Mouse (Mus musculus) C2C12 (cell line): ENCODE measurements around the gene Mogat1. TPM values are rescaled to one million over a fixed set of nuclear protein-coding genes. Genes with fewer than 3 reads are reported as not detected.

Experiments used
- H3K27me3 ChIP-seq: one replicate; pipeline ENCODE4 v1.6.1; 2011; ENCODE audit not compliant: control insufficient read depth, insufficient read depth, insufficient read length
- H3K36me3 ChIP-seq: one replicate; pipeline ENCODE4 v1.6.1; 2011; ENCODE audit not compliant: control insufficient read depth, insufficient read depth
- H3K4me3 ChIP-seq: one replicate; pipeline ENCODE4 v1.5.1; 2011; ENCODE audit warnings: mild to moderate bottlenecking, control low read depth; ENCODE audit not compliant: poor library complexity, insufficient read depth, severe bottlenecking
- H3K79me2 ChIP-seq: one replicate; pipeline ENCODE4 v1.6.1; 2011; ENCODE audit not compliant: control insufficient read depth, insufficient read depth
- H3K79me3 ChIP-seq: one replicate; pipeline ENCODE4 v1.6.1; 2011; ENCODE audit warnings: low read depth, control low read depth
- H3ac ChIP-seq: one replicate; pipeline ENCODE3; 2011; ENCODE audit warnings: low read depth; ENCODE audit not compliant: control insufficient read depth, insufficient read length
- CEBPB ChIP-seq: IDR thresholded peaks from one replicate; pipeline ENCODE4 v1.6.1; 2011; ENCODE audit warnings: low read depth, mild to moderate bottlenecking, control low read depth, moderate library complexity
- CTCF ChIP-seq: IDR thresholded peaks from one replicate; pipeline ENCODE4 v1.5.1; 2011; ENCODE audit not compliant: control insufficient read depth, insufficient read depth, insufficient read length
- FOSL1 ChIP-seq: IDR thresholded peaks from one replicate; pipeline ENCODE4 v1.8.0; 2011; ENCODE audit warnings: mild to moderate bottlenecking, low read length; ENCODE audit not compliant: poor library complexity, insufficient read depth, severe bottlenecking
- MAX ChIP-seq: IDR thresholded peaks from one replicate; pipeline ENCODE4 v1.6.1; 2011; ENCODE audit warnings: mild to moderate bottlenecking, control low read depth
- MYOD1 ChIP-seq: IDR thresholded peaks from one replicate; pipeline ENCODE4 v1.6.1; 2011; ENCODE audit warnings: low read depth; ENCODE audit not compliant: control insufficient read depth, insufficient read length
- MYOG ChIP-seq: IDR thresholded peaks from one replicate; pipeline ENCODE4 v1.6.1; 2011; ENCODE audit not compliant: control insufficient read depth, insufficient read length; ENCODE audit errors: extremely low read depth
- USF1 ChIP-seq: IDR thresholded peaks from one replicate; pipeline ENCODE4 v1.6.1; 2011; ENCODE audit warnings: low read depth, mild to moderate bottlenecking, control low read depth, moderate library complexity
- polyA plus RNA-seq: library from polyadenylated mRNA; unstranded; fragments of >200 nt; fragmentation: generic; extraction: Trizol; gene quantifications from one replicate; pipeline ENCODE4 v1.2.1, GENCODE M21; 2012; ENCODE audit warnings: missing spikeins

Mogat1 gene
- polyA plus RNA-seq, 1 experiment, result not detected

- TF ChIP-seq CTCF, result no peak
- no peak for TF ChIP-seq MAX
- TF ChIP-seq CEBPB, result no peak
- no peak for TF ChIP-seq MYOG
- no peak for TF ChIP-seq USF1
- TF ChIP-seq FOSL1, result no peak
- H3ac ChIP-seq, result no peak overlapping the region
- no peaks in the 10 kb centered on the region for H3K79me3 ChIP-seq
- H3K79me2 ChIP-seq, result no peaks in the 10 kb centered on the region
- H3K4me3 ChIP-seq, result no peak overlapping the region
- H3K27me3 ChIP-seq, result no peaks in the 10 kb centered on the region
- H3K36me3 ChIP-seq, result no peaks in the 10 kb centered on the region
Measured at GRCm38 (mm10) chr1:78546258-78546657, 35.5 kb downstream of the Mogat1 start.

DNA sequence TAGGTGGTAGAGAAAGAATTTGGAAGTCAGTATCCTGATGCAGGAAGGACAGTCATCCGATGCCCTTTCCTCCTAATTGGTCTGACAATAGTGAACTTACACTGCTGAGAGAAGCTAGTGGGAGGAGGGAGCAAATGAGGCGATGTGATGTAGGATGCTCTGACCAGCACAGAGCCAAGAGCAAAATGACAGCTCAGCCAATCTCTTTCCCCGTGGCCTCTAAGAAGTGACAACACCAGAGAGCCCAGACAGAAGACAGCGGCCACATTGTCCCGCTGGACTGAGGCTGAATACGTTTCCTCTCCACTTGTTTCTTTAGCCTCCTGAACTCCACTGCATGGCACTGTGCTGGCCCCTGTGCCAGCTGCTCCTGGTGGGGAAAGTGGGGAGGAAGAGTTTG, 38.2 kb downstream of the Mogat1 start:
- TF ChIP-seq CTCF (no peak), MYOD1 (no peak), USF1 (no peak), MYOG (no peak), CEBPB (no peak), MAX (no peak), FOSL1 (no peak)
- Histone ChIP-seq H3K27me3 (no peaks in the 10 kb centered on the region), H3K79me3 (no peaks in the 10 kb centered on the region), H3K36me3 (no peaks in the 10 kb centered on the region), H3ac (no peak overlapping the region), H3K4me3 (no peak overlapping the region), H3K79me2 (no peaks in the 10 kb centered on the region)

GRCm38 (mm10) chr1:78554012-78554666, 43.3 kb downstream of the Mogat1 start:
- Histone ChIP-seq H3K27me3 (no peaks in the 10 kb centered on the region), H3K79me2 (no peaks in the 10 kb centered on the region), H3K36me3 (no peaks in the 10 kb centered on the region), H3ac (no peak overlapping the region), H3K4me3 (no peak overlapping the region), H3K79me3 (no peaks in the 10 kb centered on the region)
- TF ChIP-seq MYOD1, result no peak

- Histone ChIP-seq H3K79me2 (no peaks in the 10 kb centered on the region), H3ac (no peak overlapping the region), H3K36me3 (no peaks in the 10 kb centered on the region), H3K27me3 (no peaks in the 10 kb centered on the region), H3K79me3 (no peaks in the 10 kb centered on the region), H3K4me3 (no peak overlapping the region)
- TF ChIP-seq FOSL1 (no peak), CEBPB (no peak), MAX (no peak), CTCF (no peak), MYOD1 (no peak), USF1 (no peak), MYOG (no peak)
Measured at GRCm38 (mm10) chr1:78566963-78567362, 56.2 kb downstream of the Mogat1 start.

DNA sequence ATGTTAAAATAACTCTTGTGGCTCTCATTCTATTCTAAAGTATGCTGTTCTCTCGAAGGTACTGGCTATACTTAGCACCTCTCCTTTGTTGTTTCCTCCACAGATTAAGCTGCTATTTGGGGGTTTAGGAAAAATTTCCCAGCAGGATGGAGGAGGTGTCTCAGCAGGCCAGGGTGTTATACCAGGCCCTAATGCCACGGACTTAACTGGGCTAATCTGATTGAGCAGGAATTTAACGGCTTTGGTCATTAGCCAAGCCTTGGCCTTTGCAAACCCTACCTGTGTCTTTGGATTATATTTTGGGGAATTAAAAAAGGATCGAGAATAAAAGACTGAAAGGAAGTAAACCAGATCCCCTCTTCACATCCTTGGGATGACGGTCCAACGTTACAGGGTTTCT, 56.6 kb downstream of the Mogat1 start:
- Histone ChIP-seq H3K79me2 (no peaks in the 10 kb centered on the region), H3K4me3 (no peak overlapping the region), H3K36me3 (no peaks in the 10 kb centered on the region), H3K27me3 (no peaks in the 10 kb centered on the region), H3ac (no peak overlapping the region), H3K79me3 (no peaks in the 10 kb centered on the region)
- no peak for TF ChIP-seq CEBPB
- no peak for TF ChIP-seq CTCF
- TF ChIP-seq MYOG, result no peak
- no peak for TF ChIP-seq USF1

- H3K79me3 ChIP-seq, result no peaks in the 10 kb centered on the region
- no peak for TF ChIP-seq MAX
- TF ChIP-seq USF1, result no peak
- no peak for TF ChIP-seq CTCF
- no peak for TF ChIP-seq MYOD1
- TF ChIP-seq CEBPB, result no peak
- TF ChIP-seq FOSL1, result no peak
- no peak for TF ChIP-seq MYOG
- no peaks in the 10 kb centered on the region for H3K79me2 ChIP-seq
- H3ac ChIP-seq, result no peak overlapping the region
- no peaks in the 10 kb centered on the region for H3K36me3 ChIP-seq
- H3K4me3 ChIP-seq, result no peak overlapping the region
- no peaks in the 10 kb centered on the region for H3K27me3 ChIP-seq
Measured at GRCm38 (mm10) chr1:78567834-78568507, 57.2 kb downstream of the Mogat1 start.
